Mouse (Mus musculus) hindbrain, embryonic 12.5 days (tissue): ENCODE measurements around the gene Csnk1g2. TPM values are rescaled to one million over a fixed set of nuclear protein-coding genes. Genes with fewer than 3 reads are reported as not detected.

Experiments used
- ATAC-seq: fragments of 200-750 bp; cut with Nextera tagmentation; 2 replicates; pipeline ENCODE4 v1.8.0; 2017; ENCODE audit warnings: moderate TSS enrichment; ENCODE audit not compliant: low FRiP score
- H3K27ac ChIP-seq: fragments of 300-500 bp; sonication (generic); 2 replicates; pipeline ENCODE4 v1.5.1; 2016; ENCODE audit warnings: mild to moderate bottlenecking
- H3K27me3 ChIP-seq: fragments of 300-500 bp; sonication (generic); 2 replicates; pipeline ENCODE4 v1.6.1; 2016; ENCODE audit warnings: mild to moderate bottlenecking
- H3K36me3 ChIP-seq: fragments of 300-500 bp; sonication (generic); 2 replicates; pipeline ENCODE4 v1.6.1; 2016; ENCODE audit warnings: mild to moderate bottlenecking
- H3K4me1 ChIP-seq: fragments of 300-500 bp; sonication (generic); 2 replicates; pipeline ENCODE4 v1.6.1; 2016
- H3K4me2 ChIP-seq: fragments of 300-500 bp; sonication (generic); replicated peaks from 2 replicates; pipeline ENCODE4 v1.6.1; 2016; ENCODE audit warnings: mild to moderate bottlenecking
- H3K4me3 ChIP-seq: fragments of 300-500 bp; sonication (generic); 2 replicates; pipeline ENCODE4 v1.5.1; 2016; ENCODE audit warnings: mild to moderate bottlenecking
- H3K9ac ChIP-seq: fragments of 300-500 bp; sonication (generic); 2 replicates; pipeline ENCODE4 v1.6.1; 2016; ENCODE audit warnings: mild to moderate bottlenecking, moderate library complexity
- H3K9me3 ChIP-seq: fragments of 300-500 bp; sonication (generic); replicated peaks from 2 replicates; pipeline ENCODE4 v1.6.1; 2016; ENCODE audit warnings: mild to moderate bottlenecking
- WGBS: fragments of 180-500 bp; shearing (Covaris S2); methylation state at CpG from one replicate; pipeline ENCODE4 v1.1.7; 2016; 5-methylcytosine and 5-hydroxymethylcytosine counted together
- polyA plus RNA-seq: library from polyadenylated mRNA; unstranded; fragments of >200 nt; fragmentation: Nextera tagmentation; extraction: Ambion mirVana; gene quantifications from 2 replicates; pipeline ENCODE4 v1.2.1, GENCODE M21; 2016

The Csnk1g2 gene
- polyA plus RNA-seq, 1 experiment from 2014 or later: 192 TPM

DNA sequence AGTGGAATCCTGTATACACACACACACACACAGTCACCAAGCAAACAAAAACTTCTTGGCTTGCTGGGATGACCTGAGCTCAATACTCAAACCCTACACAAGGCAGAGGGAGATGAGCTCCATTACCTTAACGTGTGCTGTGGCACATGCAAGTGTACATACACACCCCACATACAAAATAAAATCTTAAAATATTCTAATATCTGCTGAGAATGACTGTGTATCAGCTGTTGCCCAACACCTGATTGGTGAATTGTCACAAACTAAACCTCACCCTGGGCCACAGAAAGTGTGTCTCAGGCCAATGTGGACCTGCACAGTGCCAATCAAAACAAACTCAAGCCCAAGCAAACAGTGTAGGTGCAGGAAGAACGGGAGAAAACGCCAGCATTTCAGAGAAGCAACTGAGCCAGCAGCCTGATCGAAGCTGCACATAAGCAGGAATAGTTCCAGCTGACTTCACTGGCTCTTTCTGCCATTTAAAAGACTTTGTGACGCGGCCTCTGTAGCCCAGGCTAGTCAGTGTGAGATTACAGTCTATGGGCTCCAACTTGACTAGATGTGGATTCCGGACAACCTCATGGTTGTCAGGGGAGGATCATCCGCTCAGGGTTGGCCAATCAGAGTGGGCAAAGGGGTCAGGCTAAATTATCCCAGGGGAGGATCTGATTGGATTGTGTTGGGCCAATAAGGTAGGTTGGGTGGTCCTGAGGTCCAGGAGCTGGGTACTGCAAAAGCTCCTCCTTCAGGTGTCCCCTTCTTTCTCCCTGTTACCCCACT is 3.0 kb upstream of the Csnk1g2 start:
- Histone ChIP-seq H3K9me3 (no peaks in the 10 kb centered on the region), H3K36me3 (peaks cover 19% of the 10 kb centered on the region), H3K4me1 (peaks cover 24% of the 10 kb centered on the region), H3K4me2 (no peak overlapping the region), H3K27me3 (no peaks in the 10 kb centered on the region), H3K27ac (no peak overlapping the region), H3K9ac (no peak overlapping the region), H3K4me3 (no peak overlapping the region)
- ATAC-seq: no peak
- WGBS: 31% methylated on average over 8 of the region's 8 CpGs

DNA sequence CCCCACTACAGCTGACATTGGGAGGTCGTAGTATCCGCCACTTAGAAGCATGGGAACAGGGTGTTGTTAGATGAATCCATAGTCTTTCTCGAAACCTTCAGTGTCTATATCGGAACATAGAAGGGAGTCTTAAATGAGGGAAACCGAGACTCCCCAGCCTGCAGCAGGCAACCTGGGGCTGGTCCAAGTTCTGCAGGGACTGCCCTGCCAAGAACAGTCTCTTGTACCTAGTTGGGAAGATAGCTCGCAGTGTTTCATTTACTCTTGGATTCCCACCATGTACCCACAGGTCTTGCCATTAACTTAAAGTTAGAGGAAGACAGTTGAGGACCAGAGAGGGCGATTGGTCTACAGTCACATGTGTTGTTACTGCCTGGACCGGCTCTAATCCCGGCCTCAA is 2.3 kb upstream of the Csnk1g2 start:
- no peak for ATAC-seq
- WGBS: 88% methylated on average over 9 of the region's 9 CpGs
- no peak overlapping the region for H3K27ac ChIP-seq

DNA sequence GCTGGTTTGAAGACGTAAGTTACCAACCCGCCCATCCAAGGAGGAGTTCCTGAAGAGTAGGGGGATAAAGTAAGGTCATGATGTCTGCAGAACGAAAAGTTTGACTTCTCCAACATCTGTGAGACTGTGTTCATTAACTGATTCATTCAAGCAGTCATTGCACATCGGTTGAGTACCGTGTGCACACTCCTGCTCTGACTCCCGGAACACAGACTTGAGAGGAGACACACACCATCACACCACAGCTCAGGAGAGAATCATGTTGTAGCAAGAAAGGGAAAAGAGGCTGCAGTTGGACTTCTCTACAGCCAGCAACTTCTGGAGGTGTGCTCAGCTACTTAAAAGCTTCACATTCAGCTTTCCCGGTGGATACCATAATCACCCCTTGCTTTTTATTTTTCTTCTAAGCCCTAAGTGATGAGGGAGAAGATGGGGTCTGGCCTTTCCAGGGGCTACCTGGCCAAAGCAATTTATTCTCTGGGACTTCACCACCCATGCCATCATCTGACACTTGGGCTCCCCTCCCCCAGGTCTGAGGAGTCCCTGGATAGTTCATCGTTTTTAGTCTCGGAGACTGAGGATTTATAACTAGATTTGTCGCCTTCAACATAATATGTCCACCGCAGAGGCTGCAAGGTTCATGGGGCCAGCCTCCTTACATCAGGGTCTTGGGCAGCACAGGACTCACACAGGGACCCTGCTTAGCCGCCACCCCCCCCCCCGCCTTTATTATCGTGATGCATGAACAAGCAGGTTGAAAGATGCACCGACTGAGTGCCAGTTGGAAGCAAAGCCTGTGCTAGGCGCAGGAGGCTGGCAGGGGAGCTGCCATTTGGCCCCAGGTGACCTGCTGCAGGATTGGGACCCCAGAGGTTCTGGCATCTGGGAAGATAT is 1.6 kb upstream of the Csnk1g2 start:
- Histone ChIP-seq H3K27ac (peak overlapping the region; percentile 96), H3K36me3 (peaks cover 6% of the 10 kb centered on the region), H3K4me1 (peaks cover 33% of the 10 kb centered on the region), H3K9ac (peak overlapping the region; percentile 70), H3K4me2 (peak overlapping the region; percentile 59), H3K9me3 (no peaks in the 10 kb centered on the region), H3K4me3 (peak overlapping the region; percentile 85), H3K27me3 (no peaks in the 10 kb centered on the region)
- WGBS: 55% methylated on average over 16 of the region's 16 CpGs
- no peak for ATAC-seq

More for the DNA sequence above, 2.3 kb upstream of the Csnk1g2 start:
- peaks cover 29% of the 10 kb centered on the region for H3K4me1 ChIP-seq
- no peak overlapping the region for H3K4me3 ChIP-seq
- no peak overlapping the region for H3K4me2 ChIP-seq
- peaks cover 12% of the 10 kb centered on the region for H3K36me3 ChIP-seq
- H3K27me3 ChIP-seq: no peaks in the 10 kb centered on the region
- no peaks in the 10 kb centered on the region for H3K9me3 ChIP-seq
- no peak overlapping the region for H3K9ac ChIP-seq

DNA sequence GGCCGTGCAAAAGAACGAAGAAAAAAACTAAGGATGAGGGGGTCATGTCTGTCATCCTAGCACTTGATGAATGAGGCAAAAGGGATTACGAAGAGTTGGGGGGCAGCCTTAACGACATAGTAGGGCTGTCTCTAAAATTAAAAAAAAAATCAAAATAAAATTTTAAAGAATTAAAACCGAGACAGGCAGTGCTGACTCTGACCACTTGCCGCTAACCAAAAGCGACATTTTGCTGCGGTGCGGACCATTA is 1.0 kb upstream of the Csnk1g2 start:
- no peaks in the 10 kb centered on the region for H3K27me3 ChIP-seq
- H3K4me3 ChIP-seq: peak overlapping the region; percentile 85
- H3K9ac ChIP-seq: peak overlapping the region; percentile 70
- peak overlapping the region; percentile 96 for H3K27ac ChIP-seq
- ATAC-seq: no peak
- no peaks in the 10 kb centered on the region for H3K36me3 ChIP-seq
- H3K4me1 ChIP-seq: peaks cover 33% of the 10 kb centered on the region
- no peaks in the 10 kb centered on the region for H3K9me3 ChIP-seq
- 6% methylated on average over 9 of the region's 9 CpGs for WGBS
- H3K4me2 ChIP-seq: peak overlapping the region; percentile 59

DNA sequence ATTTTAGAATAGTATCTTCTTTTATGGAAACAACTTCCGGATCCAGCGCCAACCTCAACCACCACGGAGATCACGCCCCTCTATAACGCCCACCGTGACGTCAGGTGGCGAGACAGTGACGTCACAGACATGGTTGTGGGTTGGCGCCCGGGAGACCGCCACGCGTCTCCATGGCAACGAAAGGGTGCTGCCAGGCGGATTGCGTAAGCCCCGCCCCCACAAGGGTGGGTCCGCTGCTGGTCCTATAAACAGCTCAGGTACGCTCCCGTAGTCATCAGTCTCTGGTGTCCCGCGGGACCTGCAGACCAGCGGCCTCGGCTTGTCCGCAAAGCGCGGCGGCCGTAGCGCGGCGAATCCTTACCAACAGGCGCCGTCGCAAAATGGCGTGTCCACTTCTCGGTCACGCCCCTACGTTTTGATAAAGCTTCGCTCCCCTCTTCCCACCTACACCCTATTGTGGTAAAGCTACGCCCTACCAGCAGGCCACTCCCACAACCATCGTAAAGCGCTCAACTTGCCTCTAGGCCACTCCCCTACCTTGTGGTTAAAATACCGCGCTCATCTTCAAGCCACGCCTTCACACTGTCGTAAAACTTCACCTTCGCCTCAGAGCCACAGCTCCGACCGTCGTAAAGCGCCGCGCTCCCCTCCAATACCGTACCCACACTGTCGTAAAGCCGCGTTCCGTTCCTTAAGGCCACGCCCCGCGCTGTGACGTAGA is 538 bp upstream of the Csnk1g2 start:
- peak; percentile 96 for ATAC-seq
- under 1% methylated on average over 64 of the region's 64 CpGs for WGBS
- H3K27ac ChIP-seq: peak overlapping the region; percentile 96
- H3K4me1 ChIP-seq: peaks cover 33% of the 10 kb centered on the region
- peak overlapping the region; percentile 98 for H3K4me2 ChIP-seq
- no peaks in the 10 kb centered on the region for H3K9me3 ChIP-seq
- H3K9ac ChIP-seq: peak overlapping the region; percentile 94; the same call in 1 of the 2 replicates
- H3K36me3 ChIP-seq: no peaks in the 10 kb centered on the region
- peak overlapping the region; percentile 85 for H3K4me3 ChIP-seq
- H3K27me3 ChIP-seq: no peaks in the 10 kb centered on the region

DNA sequence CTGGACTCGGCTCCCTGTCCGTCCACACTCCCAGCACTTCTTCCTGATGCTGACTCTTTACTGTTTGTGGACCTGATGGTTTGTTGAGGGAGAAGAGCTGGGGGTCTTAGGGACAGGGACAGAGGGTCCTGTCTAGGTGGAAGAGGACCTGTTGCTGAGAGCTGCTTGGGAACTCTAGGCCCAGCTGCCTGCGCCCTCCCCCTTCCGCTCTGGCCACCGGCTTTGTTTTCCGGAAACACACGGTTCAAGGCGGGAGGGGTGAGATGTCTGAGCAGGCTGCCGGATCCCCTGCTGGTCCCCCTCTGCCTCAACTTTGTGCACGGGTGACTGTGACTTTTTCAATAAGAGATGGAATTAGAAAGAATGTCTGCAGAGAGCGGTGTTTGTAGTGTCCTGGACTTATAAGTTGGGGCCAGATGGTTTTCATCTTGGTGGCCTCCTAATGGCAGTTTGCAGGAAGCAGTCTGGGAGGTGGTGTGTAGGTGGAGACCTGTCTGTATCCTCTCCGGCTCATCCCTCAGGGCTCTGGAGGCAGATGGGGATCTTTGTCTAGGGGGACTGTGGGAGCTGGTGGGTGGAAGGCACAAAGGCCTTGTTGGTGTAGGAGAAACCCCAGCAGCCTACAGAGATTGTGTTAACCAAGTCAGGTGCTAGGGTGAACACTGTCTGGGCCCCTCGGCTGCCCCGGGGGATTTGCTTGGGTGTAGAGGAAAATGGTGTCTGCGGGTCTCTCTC is 986 bp downstream of the Csnk1g2 start:
- WGBS: 16% methylated on average over 15 of the region's 15 CpGs
- Histone ChIP-seq H3K4me2 (peak overlapping the region; percentile 98), H3K9me3 (no peaks in the 10 kb centered on the region), H3K27ac (peak overlapping the region; percentile 84), H3K27me3 (no peaks in the 10 kb centered on the region), H3K4me1 (peaks cover 39% of the 10 kb centered on the region), H3K4me3 (peak overlapping the region; percentile 85), H3K9ac (peak overlapping the region; percentile 94), H3K36me3 (no peaks in the 10 kb centered on the region)
- no peak for ATAC-seq

DNA sequence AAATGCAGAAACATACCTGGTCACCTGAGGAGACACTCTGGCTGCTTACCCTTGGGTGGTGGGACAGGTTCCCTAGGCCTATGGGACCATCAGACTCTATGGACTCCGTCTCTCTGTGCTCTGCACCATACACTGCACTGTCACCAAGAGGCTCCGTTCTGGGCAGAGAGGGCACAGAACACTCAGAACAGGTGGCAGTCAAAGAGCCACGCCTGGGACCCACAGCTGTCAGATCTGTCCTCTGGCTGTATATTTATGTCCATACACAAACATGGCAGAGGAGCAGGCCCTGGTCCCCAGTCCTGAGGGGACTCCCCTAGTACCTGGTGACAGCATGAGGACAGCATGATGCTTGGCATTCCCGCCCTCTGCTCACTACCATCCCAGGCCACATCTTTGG is 3.1 kb downstream of the Csnk1g2 start:
- no peak overlapping the region for H3K4me2 ChIP-seq
- ATAC-seq: no peak
- peak overlapping the region; percentile 24; the same call in 1 of the 2 replicates for H3K9ac ChIP-seq
- no peaks in the 10 kb centered on the region for H3K9me3 ChIP-seq
- no peak overlapping the region for H3K27ac ChIP-seq
- no peaks in the 10 kb centered on the region for H3K27me3 ChIP-seq
- H3K36me3 ChIP-seq: 0 out of 2 replicates have a peak, but pooled peaks cover 8% of the 10 kb centered on the region
- H3K4me3 ChIP-seq: no peak overlapping the region
- WGBS: 95% methylated on average over 4 of the region's 4 CpGs
- H3K4me1 ChIP-seq: peaks cover 53% of the 10 kb centered on the region

DNA sequence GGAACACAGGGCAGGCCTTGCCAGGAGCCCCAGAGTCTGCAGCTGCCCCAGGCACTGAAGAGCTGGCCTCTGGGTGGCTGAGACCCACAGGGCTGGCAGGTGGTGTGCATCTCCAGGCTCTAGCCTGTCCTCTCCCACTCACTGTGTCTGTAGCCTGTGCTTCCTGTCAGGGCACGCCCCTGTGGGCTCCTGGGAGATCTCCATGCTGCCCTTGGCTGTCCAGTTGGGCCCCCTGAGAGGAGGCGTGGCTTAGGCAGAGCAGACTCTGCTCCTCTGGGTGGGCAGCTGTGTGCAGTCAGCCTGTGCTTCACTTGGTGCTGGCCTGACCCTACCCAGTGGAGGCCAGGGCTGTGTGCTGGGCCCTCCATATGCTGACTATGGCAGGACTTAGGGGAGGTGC is 5.0 kb downstream of the Csnk1g2 start:
- Histone ChIP-seq H3K36me3 (0 out of 2 replicates have a peak, but pooled peaks cover 18% of the 10 kb centered on the region), H3K27me3 (no peaks in the 10 kb centered on the region), H3K9me3 (no peaks in the 10 kb centered on the region), H3K9ac (no peak overlapping the region), H3K4me2 (no peak overlapping the region), H3K4me3 (no peak overlapping the region), H3K4me1 (peaks cover 46% of the 10 kb centered on the region), H3K27ac (no peak overlapping the region)
- ATAC-seq: no peak
- WGBS: 63% methylated on average over 2 of the region's 2 CpGs

DNA sequence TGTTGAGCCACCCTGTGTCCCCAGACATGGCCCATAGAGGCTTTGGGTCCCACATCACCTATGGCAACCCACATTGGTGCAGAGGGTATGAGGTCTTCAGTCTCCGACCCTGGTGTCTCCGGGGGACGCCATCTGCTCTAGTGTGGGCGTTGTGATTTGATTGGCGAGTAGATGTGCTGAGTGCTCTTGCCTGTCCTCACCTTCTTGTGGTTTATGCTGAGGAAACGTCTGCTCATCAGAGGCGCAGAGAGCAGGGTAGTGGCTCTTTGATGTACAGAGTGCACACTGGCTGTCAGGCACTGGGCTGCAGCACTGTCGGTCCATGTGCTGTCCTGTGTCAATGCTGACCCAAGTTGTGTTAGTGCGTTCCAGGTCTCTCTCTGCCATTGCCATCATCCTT is 6.3 kb downstream of the Csnk1g2 start:
- WGBS: 85% methylated on average over 9 of the region's 9 CpGs
- no peak for ATAC-seq
- 0 out of 2 replicates have a peak, but pooled peaks cover 22% of the 10 kb centered on the region for H3K36me3 ChIP-seq
- no peak overlapping the region for H3K4me2 ChIP-seq
- no peaks in the 10 kb centered on the region for H3K9me3 ChIP-seq
- H3K4me1 ChIP-seq: peaks cover 36% of the 10 kb centered on the region
- no peak overlapping the region for H3K27ac ChIP-seq
- H3K4me3 ChIP-seq: no peak overlapping the region
- no peaks in the 10 kb centered on the region for H3K27me3 ChIP-seq
- 0 out of 2 replicates have a peak overlapping the region, but pooled peaks have one; percentile 8 for H3K9ac ChIP-seq

DNA sequence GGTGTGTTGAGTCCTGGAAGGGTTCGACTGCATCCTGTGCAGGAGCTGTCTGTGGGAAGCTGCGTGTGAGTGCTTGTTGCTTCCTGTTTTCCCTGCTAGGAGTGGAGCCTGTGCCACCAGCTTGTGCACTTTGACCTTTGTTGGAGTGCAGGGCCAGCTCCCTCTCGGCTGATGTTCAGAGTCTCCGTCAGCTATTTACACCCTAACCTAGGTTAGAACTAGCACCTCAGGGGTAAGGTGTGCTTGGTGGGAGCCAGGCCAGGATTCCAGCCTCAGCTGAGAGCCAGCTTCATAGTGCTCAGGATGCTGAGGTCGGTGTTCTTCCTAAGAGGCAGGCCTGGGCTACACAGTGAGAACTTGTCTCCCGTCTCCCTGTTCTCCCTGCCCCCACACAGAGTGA is 12.7 kb downstream of the Csnk1g2 start:
- Histone ChIP-seq H3K9me3 (no peaks in the 10 kb centered on the region), H3K36me3 (peaks cover 82% of the 10 kb centered on the region), H3K27me3 (no peaks in the 10 kb centered on the region), H3K9ac (no peak overlapping the region), H3K4me1 (peaks cover 2% of the 10 kb centered on the region; the same call in 1 of the 2 replicates), H3K27ac (no peak overlapping the region), H3K4me2 (no peak overlapping the region), H3K4me3 (no peak overlapping the region)
- 85% methylated on average over 6 of the region's 6 CpGs for WGBS
- ATAC-seq: no peak

DNA sequence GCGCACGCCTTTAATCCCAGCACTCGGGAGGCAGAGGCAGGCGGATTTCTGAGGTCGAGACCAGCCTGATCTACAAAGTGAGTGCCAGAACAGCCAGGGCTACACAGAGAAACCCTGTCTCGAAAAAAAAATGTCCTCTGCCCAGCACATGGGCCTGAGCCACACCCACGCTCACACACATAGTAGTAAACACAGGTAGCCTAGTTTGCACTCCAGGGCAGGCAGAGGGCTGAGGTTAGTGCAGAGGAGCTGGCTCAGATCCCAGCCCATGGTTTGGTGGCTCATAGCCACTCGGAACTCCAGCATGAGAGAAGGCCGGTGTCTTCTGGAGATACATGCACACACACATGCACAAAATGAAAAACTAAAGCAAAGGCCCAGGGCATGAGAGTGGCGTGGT is 24.3 kb downstream of the Csnk1g2 start:
- 91% methylated on average over 10 of the region's 10 CpGs for WGBS

More for the DNA sequence above, 24.3 kb downstream of the Csnk1g2 start:
- Histone ChIP-seq H3K9ac (no peak overlapping the region), H3K9me3 (no peaks in the 10 kb centered on the region), H3K27me3 (no peaks in the 10 kb centered on the region), H3K4me3 (no peak overlapping the region), H3K4me2 (no peak overlapping the region), H3K4me1 (0 out of 2 replicates have a peak, but pooled peaks cover 9% of the 10 kb centered on the region), H3K27ac (no peak overlapping the region), H3K36me3 (peaks cover 73% of the 10 kb centered on the region)
- no peak for ATAC-seq
